Mouse (Mus musculus) forebrain, embryonic 13.5 days (tissue): ENCODE measurements around the gene Mrm3. TPM values are rescaled to one million over a fixed set of nuclear protein-coding genes. Genes with fewer than 3 reads are reported as not detected.

ENCODE experiments used
- ATAC-seq: fragments of 200-750 bp; cut with Nextera tagmentation; 2 replicates; pipeline ENCODE4 v1.8.0; 2017
- H3K27ac ChIP-seq: fragments of 300-500 bp; sonication (generic); 2 replicates; pipeline ENCODE4 v1.5.1; 2015; ENCODE audit warnings: inconsistent platforms, mild to moderate bottlenecking, moderate library complexity
- H3K27me3 ChIP-seq: fragments of 300-500 bp; sonication (generic); 2 replicates; pipeline ENCODE4 v1.6.1; 2015; ENCODE audit warnings: mild to moderate bottlenecking, inconsistent platforms
- H3K36me3 ChIP-seq: fragments of 300-500 bp; sonication (generic); 2 replicates; pipeline ENCODE4 v1.6.1; 2015; ENCODE audit warnings: mild to moderate bottlenecking, inconsistent platforms; ENCODE audit not compliant: poor library complexity, severe bottlenecking
- H3K4me1 ChIP-seq: fragments of 300-500 bp; sonication (generic); 2 replicates; pipeline ENCODE4 v1.6.1; 2015; ENCODE audit warnings: inconsistent platforms
- H3K4me2 ChIP-seq: fragments of 300-500 bp; sonication (generic); 2 replicates; pipeline ENCODE4 v1.6.1; 2015; ENCODE audit warnings: inconsistent platforms, mild to moderate bottlenecking, moderate library complexity
- H3K4me3 ChIP-seq: fragments of 300-500 bp; sonication (generic); 2 replicates; pipeline ENCODE4 v1.5.1; 2015; ENCODE audit warnings: mild to moderate bottlenecking, inconsistent platforms
- H3K9ac ChIP-seq: fragments of 300-500 bp; sonication (generic); 2 replicates; pipeline ENCODE4 v1.6.1; 2015; ENCODE audit warnings: mild to moderate bottlenecking, inconsistent platforms
- H3K9me3 ChIP-seq: fragments of 300-500 bp; sonication (generic); replicated peaks from 2 replicates; pipeline ENCODE4 v1.6.1; 2016; ENCODE audit warnings: inconsistent platforms
- WGBS: fragments of 180-500 bp; shearing (Covaris S2); methylation state at CpG from one replicate; pipeline ENCODE4 v1.1.7; 2015; 5-methylcytosine and 5-hydroxymethylcytosine counted together
- polyA plus RNA-seq: library from polyadenylated mRNA; unstranded; fragments of >200 nt; fragmentation: Nextera tagmentation; extraction: Ambion mirVana; gene quantifications from 2 replicates; pipeline ENCODE4 v1.2.1, GENCODE M21; 2015

The Mrm3 gene
- polyA plus RNA-seq, 1 experiment from 2014 or later = 20.4 TPM

DNA sequence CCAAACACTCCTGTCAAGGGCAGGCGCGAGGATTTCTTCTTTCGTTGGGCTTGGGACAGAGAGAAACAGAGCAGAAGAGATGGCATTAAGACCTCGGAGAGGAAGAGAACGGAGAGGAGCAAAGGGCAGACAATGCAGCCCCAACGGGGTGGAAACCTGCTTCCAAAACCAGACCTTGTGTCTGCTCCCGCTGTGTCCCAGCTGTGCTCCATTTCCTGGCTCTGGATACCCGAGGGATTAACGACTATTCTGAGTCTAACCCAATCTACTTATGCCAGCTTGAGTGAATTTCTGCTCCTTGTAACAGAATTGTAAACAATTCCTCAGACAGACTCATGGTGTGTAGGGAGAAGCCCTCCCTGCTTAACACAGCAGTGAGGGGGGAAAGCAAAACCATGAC is 51.3 kb downstream of the Mrm3 start:
- Histone ChIP-seq H3K9me3 (no peaks in the 10 kb centered on the region), H3K27me3 (no peaks in the 10 kb centered on the region), H3K27ac (peak overlapping the region; percentile 61; the same call in 1 of the 2 replicates), H3K4me3 (no peak overlapping the region), H3K36me3 (no peaks in the 10 kb centered on the region), H3K4me2 (no peak overlapping the region), H3K9ac (no peak overlapping the region), H3K4me1 (peaks cover 72% of the 10 kb centered on the region)
- no peak for ATAC-seq
- 17% methylated on average over 9 of the region's 9 CpGs for WGBS

DNA sequence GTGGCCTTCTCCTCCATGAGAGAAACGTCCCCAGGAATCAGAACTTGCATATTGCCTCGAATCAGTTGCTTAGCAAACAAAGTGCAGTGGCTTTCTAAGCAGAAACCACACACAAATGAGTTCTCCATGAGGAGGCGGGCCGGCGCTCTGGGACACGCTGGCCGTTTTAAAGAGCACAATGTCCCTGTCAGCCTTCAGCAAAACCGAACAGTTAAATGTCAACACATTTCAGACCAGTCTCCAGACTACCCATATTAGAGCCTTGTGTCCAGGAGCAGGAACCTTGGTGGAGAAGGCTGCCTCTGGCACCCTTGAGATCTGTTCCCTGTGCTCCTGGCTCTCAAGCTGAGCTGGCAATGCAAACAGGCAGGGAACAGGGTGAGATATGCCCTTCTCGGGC is 53.7 kb downstream of the Mrm3 start:
- Histone ChIP-seq H3K4me3 (no peak overlapping the region), H3K4me1 (peaks cover 56% of the 10 kb centered on the region), H3K9ac (no peak overlapping the region), H3K36me3 (no peaks in the 10 kb centered on the region), H3K9me3 (no peaks in the 10 kb centered on the region), H3K27me3 (no peaks in the 10 kb centered on the region), H3K4me2 (no peak overlapping the region), H3K27ac (no peak overlapping the region)
- no peak for ATAC-seq
- WGBS = 41% methylated on average over 9 of the region's 9 CpGs

DNA sequence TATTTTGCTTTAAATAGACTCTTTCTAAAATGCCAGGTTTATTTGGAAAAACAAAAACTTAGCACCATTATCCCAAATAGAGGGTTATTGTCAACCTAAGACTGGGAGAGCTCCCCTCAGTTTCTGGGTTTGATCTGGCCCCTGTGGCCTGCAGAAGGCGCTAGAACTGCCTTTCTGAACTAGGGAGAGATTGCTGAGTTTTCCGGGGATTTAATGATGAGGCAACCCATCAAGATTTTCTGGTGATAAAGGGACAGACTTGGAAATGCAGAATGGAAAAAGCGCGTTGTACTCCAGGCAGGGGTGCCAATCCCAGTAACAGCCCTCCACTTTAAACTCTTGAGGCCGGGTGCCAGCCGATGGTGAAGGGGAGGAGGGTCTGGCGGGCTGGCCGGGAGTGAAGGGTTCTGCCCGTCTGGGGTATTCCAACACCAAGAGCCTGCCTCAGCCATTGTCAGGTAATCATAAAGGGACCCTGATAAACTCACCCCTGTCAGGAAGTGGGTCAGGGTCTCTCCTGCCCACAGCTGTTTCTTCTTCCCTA is 55.0 kb downstream of the Mrm3 start:
- no peaks in the 10 kb centered on the region for H3K27me3 ChIP-seq
- H3K27ac ChIP-seq = peak overlapping the region; percentile 16; the same call in 1 of the 2 replicates
- no peaks in the 10 kb centered on the region for H3K36me3 ChIP-seq
- no peak for ATAC-seq
- H3K9me3 ChIP-seq = no peaks in the 10 kb centered on the region
- no peak overlapping the region for H3K4me3 ChIP-seq
- no peak overlapping the region for H3K4me2 ChIP-seq
- H3K4me1 ChIP-seq = peaks cover 44% of the 10 kb centered on the region
- WGBS = 58% methylated on average over 9 of the region's 9 CpGs
- no peak overlapping the region for H3K9ac ChIP-seq

Other genes with a start within 250 kb of the Mrm3 start
- 1.5 and 1.9 TPM in 2 replicates for gene 1700016K19Rik, start 243.8 kb upstream of the Mrm3 start, polyA plus RNA-seq
- 4.9 and 5.3 TPM in 2 replicates for gene Rflnb, start 215.9 kb upstream of the Mrm3 start, polyA plus RNA-seq
- gene Vps53, start 64.1 kb upstream of the Mrm3 start, polyA plus RNA-seq = 55.6 and 59.8 TPM in 2 replicates
- gene Fam57a, start 64.0 kb upstream of the Mrm3 start, polyA plus RNA-seq = 20.8 and 25.5 TPM in 2 replicates
- 0.89 TPM in 1 of 2 replicates, not detected in the other for gene Dbil5, start 26.1 kb upstream of the Mrm3 start, polyA plus RNA-seq
- 18.3 and 29.0 TPM in 2 replicates for gene Gemin4, start 26.1 kb upstream of the Mrm3 start, polyA plus RNA-seq
- gene Glod4, start within 50 bp of the Mrm3 start, polyA plus RNA-seq = 129 and 133 TPM in 2 replicates
- gene Nxn, start 155.4 kb downstream of the Mrm3 start, polyA plus RNA-seq = 23.4 and 29.9 TPM in 2 replicates
- 102 and 104 TPM in 2 replicates for gene Timm22, start 163.2 kb downstream of the Mrm3 start, polyA plus RNA-seq